Mouse (Mus musculus) kidney, adult 2 months (tissue): ENCODE measurements around the gene Gm11146.

Source experiments
- CTCF ChIP-seq: fragments of 200-500 bp; conservative IDR thresholded peaks from 2 replicates; pipeline ENCODE4 v1.5.1; 2011; ENCODE audit warnings: low read depth, mild to moderate bottlenecking, control low read depth, low read length, moderate library complexity, mixed read lengths; ENCODE audit not compliant: insufficient read depth, insufficient read length
- POLR2A ChIP-seq: fragments of 200-500 bp; IDR thresholded peaks from one replicate; pipeline ENCODE4 v1.6.1; 2011; ENCODE audit warnings: low read depth, low read length, control low read depth

GRCm38 (mm10) chr16:77646146-77646545, 44.3 kb upstream of the Gm11146 start:
- TF ChIP-seq POLR2A (no peak), CTCF (no peak)
